Mouse (Mus musculus): ENCODE results near the gene Ccr9. TPM values are rescaled to one million over a fixed set of nuclear protein-coding genes. Genes with fewer than 3 reads are reported as not detected.

The Ccr9 gene
- total RNA-seq (2023): 5.1 TPM

DNA sequence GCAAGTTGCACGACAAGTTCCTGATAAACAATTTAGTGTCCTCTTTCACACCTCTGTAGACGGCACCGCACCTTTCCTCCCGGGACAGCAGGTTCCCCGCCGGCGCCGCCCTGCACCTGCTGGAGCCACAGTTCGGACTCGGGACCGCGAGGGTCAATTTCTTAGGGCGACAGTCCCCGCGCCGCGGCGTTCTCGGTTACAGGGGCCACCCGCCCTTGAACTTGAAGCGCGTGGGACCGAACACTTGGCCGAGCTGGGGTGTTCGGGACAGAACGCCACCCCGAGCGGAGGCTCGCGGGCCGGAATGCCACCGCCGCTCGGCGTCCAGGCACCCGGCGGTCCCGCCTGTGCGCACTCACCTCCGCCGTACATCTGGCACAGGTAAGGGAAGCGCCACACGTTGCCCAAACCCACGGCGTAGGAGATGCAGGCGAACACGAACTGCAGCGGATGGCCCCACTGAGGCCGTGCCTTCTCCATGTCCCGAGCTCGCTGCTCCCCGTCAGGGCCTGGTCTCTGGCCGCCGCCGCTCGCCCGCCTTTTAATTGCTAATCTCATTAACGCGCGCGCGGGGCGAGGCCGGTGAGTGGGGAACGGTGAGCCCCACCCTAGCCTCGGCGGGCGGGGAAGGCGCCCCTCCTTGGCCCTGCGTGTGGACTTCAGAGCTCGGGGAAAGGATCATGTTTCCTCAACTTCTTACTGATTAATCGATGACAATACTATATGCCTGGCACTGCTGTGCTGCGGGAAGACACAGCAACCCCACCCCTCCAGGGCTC is at the start of gene Ccr9, which contains the start of gene Slc6a20a:
Ccr9 (plus strand) TSS at position 113 of the 779 bp plus-strand sequence.
Slc6a20a (minus strand) TSS at position 559 of the 779 bp plus-strand sequence.

DNA sequence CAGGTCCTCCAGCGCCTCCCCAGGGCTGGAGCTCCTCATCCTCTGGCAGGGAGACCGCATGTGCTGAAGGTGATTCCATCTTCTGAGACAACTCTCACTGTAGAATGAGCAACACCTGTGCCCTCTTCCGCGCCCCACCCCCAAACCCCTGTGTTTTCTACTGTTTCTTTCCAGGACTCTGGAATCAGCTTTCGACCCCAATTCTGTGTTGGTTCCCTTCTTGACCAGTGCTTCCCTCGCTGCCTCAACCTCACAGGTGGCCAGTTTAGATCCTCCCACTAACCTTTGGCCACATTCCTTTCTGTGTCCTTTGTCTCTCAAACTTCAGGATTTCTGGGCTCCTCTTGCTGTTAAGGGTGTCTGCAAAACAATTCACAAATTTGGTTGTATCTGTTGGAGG is 46.0 kb upstream of the Ccr9 start, which contains the start of gene Slc6a20b:
Slc6a20b (minus strand) TSS at position 285 of the 400 bp plus-strand sequence.

GRCm38 (mm10) chr9:123717186-123718008 is 39.2 kb downstream of the Ccr9 start, which contains the start of gene Lztfl1:
Gene Lztfl1 (minus strand): TSS chr9:123717697.

GRCm38 (mm10) chr9:123806267-123806666 is 128.0 kb downstream of the Ccr9 start, which contains the start of gene Cxcr6:
Gene Cxcr6 (plus strand): TSS chr9:123806475.

Other genes starting within 250 kb of the Ccr9 start
- 62.1 TPM for gene Limd1, start 199.7 kb upstream of the Ccr9 start, total RNA-seq (2023)
- gene Sacm1l, start 148.7 kb upstream of the Ccr9 start, total RNA-seq (2023): 24.4 TPM
- gene Slc6a20b, start 45.9 kb upstream of the Ccr9 start, total RNA-seq (2023): not detected
- 0.21 TPM for gene Slc6a20a, start 446 bp downstream of the Ccr9 start, total RNA-seq (2023)
- gene Lztfl1, start 39.3 kb downstream of the Ccr9 start, total RNA-seq (2023): 102 TPM
- gene Cxcr6, start 128.0 kb downstream of the Ccr9 start, total RNA-seq (2023): 1.1 TPM
- gene Fyco1, start 173.5 kb downstream of the Ccr9 start, total RNA-seq (2023): 33.9 TPM
- 0.29 TPM for gene Xcr1, start 183.6 kb downstream of the Ccr9 start, total RNA-seq (2023)

Measured in CD4-positive naive resting alpha-beta T cell, adult 76 days (primary cell).